Mouse (Mus musculus) intestine, embryonic 14.5 days (tissue): ENCODE measurements around the gene Arpc1b. TPM values are rescaled to one million over a fixed set of nuclear protein-coding genes. Genes with fewer than 3 reads are reported as not detected.

Experiments used
- ATAC-seq: fragments of 200-750 bp; cut with Nextera tagmentation; replicated peaks from 2 replicates; pipeline ENCODE4 v1.8.0; 2017; ENCODE audit warnings: low read depth, moderate number of reproducible peaks, moderate TSS enrichment, moderate library complexity; ENCODE audit not compliant: low FRiP score, low TSS enrichment
- DNase-seq: peaks from one replicate; pipeline ENCODE4 v3.0.0-alpha.2; 2018; ENCODE audit warnings: low spot score
- H3K27ac ChIP-seq: fragments of 300-500 bp; sonication (generic); 2 replicates; pipeline ENCODE4 v1.5.1; 2014; ENCODE audit warnings: low read depth, mild to moderate bottlenecking, control low read depth
- H3K27me3 ChIP-seq: fragments of 300-500 bp; sonication (generic); replicated peaks from 2 replicates; pipeline ENCODE4 v1.6.1; 2014; ENCODE audit warnings: low read length, control low read depth; ENCODE audit not compliant: control insufficient read depth, insufficient read depth
- H3K36me3 ChIP-seq: fragments of 300-500 bp; sonication (generic); 2 replicates; pipeline ENCODE4 v1.6.1; 2014; ENCODE audit warnings: low read length, control low read depth; ENCODE audit not compliant: control insufficient read depth, insufficient read depth
- H3K4me1 ChIP-seq: fragments of 300-500 bp; sonication (generic); replicated peaks from 2 replicates; pipeline ENCODE4 v1.6.1; 2014; ENCODE audit warnings: low read length, control low read depth, mixed read lengths; ENCODE audit not compliant: control insufficient read depth, insufficient read depth
- H3K4me2 ChIP-seq: fragments of 300-500 bp; sonication (generic); 2 replicates; pipeline ENCODE4 v1.6.1; 2014; ENCODE audit warnings: low read length
- H3K4me3 ChIP-seq: fragments of 300-500 bp; sonication (generic); 2 replicates; pipeline ENCODE4 v1.5.1; 2014; ENCODE audit warnings: low read depth, low read length, control low read depth, mixed read lengths
- H3K9ac ChIP-seq: fragments of 300-500 bp; sonication (generic); 2 replicates; pipeline ENCODE4 v1.6.1; 2014; ENCODE audit warnings: mild to moderate bottlenecking, low read length
- H3K9me3 ChIP-seq: fragments of 300-500 bp; sonication (generic); 2 replicates; pipeline ENCODE4 v1.6.1; 2016; ENCODE audit warnings: low read length, control low read depth; ENCODE audit not compliant: control insufficient read depth
- WGBS: fragments of 180-500 bp; shearing (Covaris S2); extraction: QIAGEN DNeasy Blood & Tissue Kit; methylation state at CpG from one replicate; pipeline ENCODE4 v1.1.7; 2014; 5-methylcytosine and 5-hydroxymethylcytosine counted together
- polyA plus RNA-seq: library from polyadenylated mRNA; unstranded; fragments of >200 nt; fragmentation: Nextera tagmentation; extraction: Ambion mirVana; gene quantifications from 2 replicates; pipeline ENCODE4 v1.2.1, GENCODE M21; 2014

The Arpc1b gene
- polyA plus RNA-seq, 1 experiment from 2014 or later = 305 TPM

GRCm38 (mm10) chr5:145102706-145103105 is 11.3 kb upstream of the Arpc1b start:
- H3K4me2 ChIP-seq = no peak overlapping the region
- no peak overlapping the region for H3K9ac ChIP-seq
- DNase-seq (no peak), ATAC-seq (peak; percentile 53; the same call in 1 of the 2 replicates)
- H3K36me3 ChIP-seq = peaks cover 85% of the 10 kb centered on the region
- WGBS = 78% methylated on average over 4 of the region's 4 CpGs
- no peaks in the 10 kb centered on the region for H3K27me3 ChIP-seq
- H3K4me1 ChIP-seq = no peaks in the 10 kb centered on the region
- H3K27ac ChIP-seq = no peak overlapping the region
- H3K9me3 ChIP-seq = no peaks in the 10 kb centered on the region
- no peak overlapping the region for H3K4me3 ChIP-seq

- 0 out of 2 replicates have a peak, but pooled peaks have one; percentile 26 for ATAC-seq
- H3K9ac ChIP-seq = no peak overlapping the region
- no peak overlapping the region for H3K4me2 ChIP-seq
- no peaks in the 10 kb centered on the region for H3K4me1 ChIP-seq
- H3K27me3 ChIP-seq = no peaks in the 10 kb centered on the region
- no peak overlapping the region for H3K4me3 ChIP-seq
- H3K36me3 ChIP-seq = peaks cover 85% of the 10 kb centered on the region
- no peaks in the 10 kb centered on the region for H3K9me3 ChIP-seq
- H3K27ac ChIP-seq = no peak overlapping the region
- DNase-seq = no peak
- 83% methylated on average over 9 of the region's 9 CpGs for WGBS
These were observed 9.7 kb upstream of the Arpc1b start for GRCm38 (mm10) chr5:145104328-145104727.

- Histone ChIP-seq H3K9me3 (no peaks in the 10 kb centered on the region), H3K27me3 (no peaks in the 10 kb centered on the region), H3K4me2 (no peak overlapping the region), H3K36me3 (peaks cover 88% of the 10 kb centered on the region), H3K4me3 (no peak overlapping the region), H3K9ac (no peak overlapping the region), H3K4me1 (no peaks in the 10 kb centered on the region), H3K27ac (no peak overlapping the region)
- DNase-seq (no peak), ATAC-seq (no peak)
- 90% methylated on average over 9 of the region's 9 CpGs for WGBS
These were observed 8.2 kb upstream of the Arpc1b start for GRCm38 (mm10) chr5:145105694-145106275.

- Histone ChIP-seq H3K9me3 (no peaks in the 10 kb centered on the region), H3K9ac (no peak overlapping the region), H3K27ac (no peak overlapping the region), H3K36me3 (peaks cover 50% of the 10 kb centered on the region), H3K27me3 (no peaks in the 10 kb centered on the region), H3K4me2 (no peak overlapping the region), H3K4me3 (no peak overlapping the region), H3K4me1 (0 out of 2 replicates have a peak, but pooled peaks cover 6% of the 10 kb centered on the region)
- DNase-seq = no peak
- WGBS = 78% methylated on average over 6 of the region's 6 CpGs
- ATAC-seq = no peak
These were observed 3.6 kb upstream of the Arpc1b start for GRCm38 (mm10) chr5:145110401-145110800.

- WGBS = 80% methylated on average over 8 of the region's 8 CpGs
- H3K36me3 ChIP-seq = peaks cover 31% of the 10 kb centered on the region
- H3K4me1 ChIP-seq = peaks cover 20% of the 10 kb centered on the region; the same call in 1 of the 2 replicates
- H3K9ac ChIP-seq = no peak overlapping the region
- ATAC-seq (no peak), DNase-seq (no peak)
- H3K9me3 ChIP-seq = no peaks in the 10 kb centered on the region
- no peak overlapping the region for H3K4me3 ChIP-seq
- no peaks in the 10 kb centered on the region for H3K27me3 ChIP-seq
- H3K4me2 ChIP-seq = no peak overlapping the region
- no peak overlapping the region for H3K27ac ChIP-seq
These were observed 1.4 kb upstream of the Arpc1b start for GRCm38 (mm10) chr5:145112566-145112965.

GRCm38 (mm10) chr5:145113416-145113815 is 599 bp upstream of the Arpc1b start:
- H3K4me3 ChIP-seq = peak overlapping the region; percentile 64
- H3K9me3 ChIP-seq = no peaks in the 10 kb centered on the region
- peaks cover 20% of the 10 kb centered on the region; the same call in 1 of the 2 replicates for H3K4me1 ChIP-seq
- ATAC-seq (no peak), DNase-seq (no peak)
- no peak overlapping the region for H3K27ac ChIP-seq
- peaks cover 22% of the 10 kb centered on the region for H3K36me3 ChIP-seq
- 37% methylated on average over 2 of the region's 2 CpGs for WGBS
- no peaks in the 10 kb centered on the region for H3K27me3 ChIP-seq
- peak overlapping the region; percentile 76; the same call in 1 of the 2 replicates for H3K9ac ChIP-seq
- peak overlapping the region; percentile 58 for H3K4me2 ChIP-seq

- 14% methylated on average over 40 of the region's 40 CpGs for WGBS
- DNase-seq (peak; percentile 75), ATAC-seq (peak; percentile 44)
- H3K4me2 ChIP-seq = peak overlapping the region; percentile 58
- peak overlapping the region; percentile 76 for H3K9ac ChIP-seq
- H3K9me3 ChIP-seq = 0 out of 2 replicates have a peak, but pooled peaks cover 2% of the 10 kb centered on the region
- peak overlapping the region; percentile 64 for H3K4me3 ChIP-seq
- H3K36me3 ChIP-seq = peaks cover 8% of the 10 kb centered on the region
- peak overlapping the region; percentile 40; the same call in 1 of the 2 replicates for H3K27ac ChIP-seq
- H3K27me3 ChIP-seq = no peaks in the 10 kb centered on the region
- peaks cover 20% of the 10 kb centered on the region; the same call in 1 of the 2 replicates for H3K4me1 ChIP-seq
These were observed 825 bp downstream of the Arpc1b start for GRCm38 (mm10) chr5:145114606-145115473.

- Histone ChIP-seq H3K27me3 (no peaks in the 10 kb centered on the region), H3K9me3 (0 out of 2 replicates have a peak, but pooled peaks cover 2% of the 10 kb centered on the region), H3K4me2 (peak overlapping the region; percentile 36; the same call in 1 of the 2 replicates), H3K4me3 (peak overlapping the region; percentile 16; the same call in 1 of the 2 replicates), H3K27ac (peak overlapping the region; percentile 67), H3K36me3 (no peaks in the 10 kb centered on the region), H3K9ac (no peak overlapping the region), H3K4me1 (peaks cover 20% of the 10 kb centered on the region; the same call in 1 of the 2 replicates)
- DNase-seq (no peak), ATAC-seq (no peak)
- WGBS = 90% methylated on average over 5 of the region's 5 CpGs
These were observed 1.7 kb downstream of the Arpc1b start for GRCm38 (mm10) chr5:145115736-145116135.
